Mouse (Mus musculus): ENCODE data around the gene Grb10.

Grb10 gene

GRCm38 (mm10) chr11:11905518-11905917 lies 133.0 kb downstream of the Grb10 start:
- no peak for DNase-seq (ENCODE audit: low spot score in 2 of 2)

GRCm38 (mm10) chr11:11904995-11905394 lies 133.5 kb downstream of the Grb10 start:
- no peak for DNase-seq (ENCODE audit: low spot score in 2 of 2)

- no peak for DNase-seq (ENCODE audit: low spot score in 2 of 2)
These were observed 137.0 kb downstream of the Grb10 start for GRCm38 (mm10) chr11:11901509-11901908.

GRCm38 (mm10) chr11:11898496-11898895 lies 140.0 kb downstream of the Grb10 start:
- DNase-seq (ENCODE audit: low spot score in 2 of 2): no peak

GRCm38 (mm10) chr11:11897645-11898357 lies 140.7 kb downstream of the Grb10 start, which contains the start of gene Ddc:
TSS of gene Ddc (minus strand) at chr11:11898144.
- no peak for DNase-seq (ENCODE audit: low spot score in 2 of 2)

- DNase-seq (ENCODE audit: low spot score in 2 of 2): no peak
These were observed 143.0 kb downstream of the Grb10 start for GRCm38 (mm10) chr11:11895479-11895878.

- no peak for DNase-seq (ENCODE audit: low spot score in 2 of 2)
These were observed 144.7 kb downstream of the Grb10 start for GRCm38 (mm10) chr11:11893769-11894168.

- DNase-seq (ENCODE audit: low spot score in 2 of 2): no peak
These were observed 145.4 kb downstream of the Grb10 start for GRCm38 (mm10) chr11:11892993-11893602.

GRCm38 (mm10) chr11:11891832-11892231 lies 146.7 kb downstream of the Grb10 start:
- no peak for DNase-seq (ENCODE audit: low spot score in 2 of 2)

GRCm38 (mm10) chr11:11890139-11890741 lies 148.2 kb downstream of the Grb10 start:
- DNase-seq (ENCODE audit: low spot score in 2 of 2): no peak

GRCm38 (mm10) chr11:11888727-11889126 lies 149.8 kb downstream of the Grb10 start:
- no peak for DNase-seq (ENCODE audit: low spot score in 2 of 2)

GRCm38 (mm10) chr11:11888051-11888450 lies 150.4 kb downstream of the Grb10 start:
- no peak for DNase-seq (ENCODE audit: low spot score in 2 of 2)

- DNase-seq (ENCODE audit: low spot score in 2 of 2): no peak
These were observed 152.0 kb downstream of the Grb10 start for GRCm38 (mm10) chr11:11886403-11886998.

- no peak for DNase-seq (ENCODE audit: low spot score in 2 of 2)
These were observed 152.6 kb downstream of the Grb10 start for GRCm38 (mm10) chr11:11885921-11886320.

- DNase-seq (ENCODE audit: low spot score in 2 of 2): no peak
These were observed 153.2 kb downstream of the Grb10 start for GRCm38 (mm10) chr11:11885246-11885643.

GRCm38 (mm10) chr11:11884533-11885245 lies 153.8 kb downstream of the Grb10 start:
- DNase-seq (ENCODE audit: low spot score in 2 of 2): no peak

GRCm38 (mm10) chr11:11881783-11882155 lies 156.7 kb downstream of the Grb10 start:
- DNase-seq (ENCODE audit: low spot score in 2 of 2): no peak

- DNase-seq (ENCODE audit: low spot score in 2 of 2): no peak
These were observed 157.3 kb downstream of the Grb10 start for GRCm38 (mm10) chr11:11881026-11881782.

All from frontal cortex, postnatal 25 days (tissue).